Mouse (Mus musculus): ENCODE results near the gene Uox. TPM values are rescaled to one million over a fixed set of nuclear protein-coding genes. Genes with fewer than 3 reads are reported as not detected.

Uox gene
- polyA plus RNA-seq, 1 experiment from 2014 or later, result 121 TPM

- no peak overlapping the region for H3K4me2 ChIP-seq (ENCODE audit: low read depth, low read length)
- no peak overlapping the region for H3K9ac ChIP-seq (ENCODE audit: low read depth, low read length)
- H3K27me3 ChIP-seq (ENCODE audit: control insufficient read depth, insufficient read depth, low read depth, low read length), result no peaks in the 10 kb centered on the region
- no peaks in the 10 kb centered on the region for H3K9me3 ChIP-seq (replicated peaks; ENCODE audit: control insufficient read depth, low read length)
- no peaks in the 10 kb centered on the region for H3K4me1 ChIP-seq (ENCODE audit: control insufficient read depth, low read depth, low read length)
- ATAC-seq (ENCODE audit: low read depth), result no peak
- no peaks in the 10 kb centered on the region for H3K36me3 ChIP-seq (ENCODE audit: control insufficient read depth, insufficient read depth)
- H3K4me3 ChIP-seq (ENCODE audit: low read depth, low read length), result no peak overlapping the region
- 60% methylated on average over 10 of the region's 10 CpGs for WGBS (ENCODE audit: insufficient replicate concordance)
- no peak overlapping the region for H3K27ac ChIP-seq (ENCODE audit: low read length)
These were observed 40.1 kb downstream of the Uox start for GRCm38 (mm10) chr3:146610322-146610721.

- no peaks in the 10 kb centered on the region for H3K4me1 ChIP-seq (ENCODE audit: control insufficient read depth, low read depth, low read length)
- WGBS (ENCODE audit: insufficient replicate concordance), result 66% methylated on average over 4 of the region's 4 CpGs
These were observed 41.0 kb downstream of the Uox start for GRCm38 (mm10) chr3:146611261-146611660.

GRCm38 (mm10) chr3:146611821-146612220, 41.6 kb downstream of the Uox start:
- Histone ChIP-seq H3K4me1 (ENCODE audit: control insufficient read depth, low read depth, low read length) (no peaks in the 10 kb centered on the region), H3K4me2 (ENCODE audit: low read depth, low read length) (no peak overlapping the region), H3K9ac (ENCODE audit: low read depth, low read length) (no peak overlapping the region), H3K4me3 (ENCODE audit: low read depth, low read length) (no peak overlapping the region), H3K27me3 (ENCODE audit: control insufficient read depth, insufficient read depth, low read depth, low read length) (no peaks in the 10 kb centered on the region), H3K27ac (ENCODE audit: low read length) (no peak overlapping the region), H3K9me3 (replicated peaks; ENCODE audit: control insufficient read depth, low read length) (no peaks in the 10 kb centered on the region), H3K36me3 (ENCODE audit: control insufficient read depth, insufficient read depth) (no peaks in the 10 kb centered on the region)
- WGBS (ENCODE audit: insufficient replicate concordance), result 63% methylated on average over 4 of the region's 4 CpGs
- no peak for ATAC-seq (ENCODE audit: low read depth)

More at GRCm38 (mm10) chr3:146611261-146611660, 41.0 kb downstream of the Uox start:
- Histone ChIP-seq H3K9ac (ENCODE audit: low read depth, low read length) (no peak overlapping the region), H3K27ac (ENCODE audit: low read length) (no peak overlapping the region), H3K9me3 (replicated peaks; ENCODE audit: control insufficient read depth, low read length) (no peaks in the 10 kb centered on the region), H3K36me3 (ENCODE audit: control insufficient read depth, insufficient read depth) (no peaks in the 10 kb centered on the region), H3K4me3 (ENCODE audit: low read depth, low read length) (no peak overlapping the region), H3K4me2 (ENCODE audit: low read depth, low read length) (no peak overlapping the region), H3K27me3 (ENCODE audit: control insufficient read depth, insufficient read depth, low read depth, low read length) (no peaks in the 10 kb centered on the region)
- ATAC-seq (ENCODE audit: low read depth), result no peak

- H3K27ac ChIP-seq (ENCODE audit: low read length), result no peak within 1 kb of the TSS
- no peaks in the 10 kb centered on the region for H3K36me3 ChIP-seq (ENCODE audit: control insufficient read depth, insufficient read depth)
- H3K9ac ChIP-seq (ENCODE audit: low read depth, low read length), result no peak within 1 kb of the TSS
- H3K9me3 ChIP-seq (replicated peaks; ENCODE audit: control insufficient read depth, low read length), result no peaks in the 10 kb centered on the region
- H3K4me2 ChIP-seq (ENCODE audit: low read depth, low read length), result no peak within 1 kb of the TSS
- H3K27me3 ChIP-seq (ENCODE audit: control insufficient read depth, insufficient read depth, low read depth, low read length), result no peaks in the 10 kb centered on the region
- H3K4me3 ChIP-seq (ENCODE audit: low read depth, low read length), result no peak within 1 kb of the TSS
- peaks cover 9% of the 10 kb centered on the region for H3K4me1 ChIP-seq (ENCODE audit: control insufficient read depth, low read depth, low read length)
- ATAC-seq (ENCODE audit: low read depth), result no peak
- WGBS (ENCODE audit: insufficient replicate concordance), result 53% methylated on average over 4 of the region's 4 CpGs
These were observed 45.3 kb downstream of the Uox start, which contains the start of gene Dnase2b for GRCm38 (mm10) chr3:146615496-146615895. TSS of gene Dnase2b (minus strand) at chr3:146615596.

GRCm38 (mm10) chr3:146616533-146617283, 46.5 kb downstream of the Uox start:
- 57% methylated on average over 5 of the region's 5 CpGs for WGBS (ENCODE audit: insufficient replicate concordance)
- ATAC-seq (ENCODE audit: low read depth), result 0 out of 2 replicates have a peak, but pooled peaks have one; percentile 16
- no peak overlapping the region for H3K9ac ChIP-seq (ENCODE audit: low read depth, low read length)

GRCm38 (mm10) chr3:146617946-146618345, 47.7 kb downstream of the Uox start:
- H3K4me3 ChIP-seq (ENCODE audit: low read depth, low read length), result no peak overlapping the region
- peak; percentile 35; the same call in 1 of the 2 replicates for ATAC-seq (ENCODE audit: low read depth)
- H3K4me2 ChIP-seq (ENCODE audit: low read depth, low read length), result no peak overlapping the region
- H3K27me3 ChIP-seq (ENCODE audit: control insufficient read depth, insufficient read depth, low read depth, low read length), result no peaks in the 10 kb centered on the region
- H3K27ac ChIP-seq (ENCODE audit: low read length), result no peak overlapping the region
- H3K9ac ChIP-seq (ENCODE audit: low read depth, low read length), result no peak overlapping the region
- no peaks in the 10 kb centered on the region for H3K36me3 ChIP-seq (ENCODE audit: control insufficient read depth, insufficient read depth)
- H3K4me1 ChIP-seq (ENCODE audit: control insufficient read depth, low read depth, low read length), result peaks cover 9% of the 10 kb centered on the region
- H3K9me3 ChIP-seq (replicated peaks; ENCODE audit: control insufficient read depth, low read length), result no peaks in the 10 kb centered on the region

More at GRCm38 (mm10) chr3:146616533-146617283, 46.5 kb downstream of the Uox start:
- H3K4me2 ChIP-seq (ENCODE audit: low read depth, low read length), result no peak overlapping the region
- no peak overlapping the region for H3K4me3 ChIP-seq (ENCODE audit: low read depth, low read length)
- peaks cover 9% of the 10 kb centered on the region for H3K4me1 ChIP-seq (ENCODE audit: control insufficient read depth, low read depth, low read length)
- H3K36me3 ChIP-seq (ENCODE audit: control insufficient read depth, insufficient read depth), result no peaks in the 10 kb centered on the region
- H3K27ac ChIP-seq (ENCODE audit: low read length), result no peak overlapping the region
- no peaks in the 10 kb centered on the region for H3K27me3 ChIP-seq (ENCODE audit: control insufficient read depth, insufficient read depth, low read depth, low read length)
- no peaks in the 10 kb centered on the region for H3K9me3 ChIP-seq (replicated peaks; ENCODE audit: control insufficient read depth, low read length)

GRCm38 (mm10) chr3:146618357-146618756, 48.1 kb downstream of the Uox start:
- H3K9me3 ChIP-seq (replicated peaks; ENCODE audit: control insufficient read depth, low read length), result no peaks in the 10 kb centered on the region
- no peak overlapping the region for H3K9ac ChIP-seq (ENCODE audit: low read depth, low read length)
- no peak overlapping the region for H3K4me2 ChIP-seq (ENCODE audit: low read depth, low read length)
- ATAC-seq (ENCODE audit: low read depth), result peak; percentile 68; the same call in 1 of the 2 replicates
- H3K4me3 ChIP-seq (ENCODE audit: low read depth, low read length), result no peak overlapping the region
- peaks cover 9% of the 10 kb centered on the region for H3K4me1 ChIP-seq (ENCODE audit: control insufficient read depth, low read depth, low read length)
- 17% methylated on average over 4 of the region's 4 CpGs for WGBS (ENCODE audit: insufficient replicate concordance)
- H3K27ac ChIP-seq (ENCODE audit: low read length), result no peak overlapping the region
- H3K36me3 ChIP-seq (ENCODE audit: control insufficient read depth, insufficient read depth), result no peaks in the 10 kb centered on the region
- H3K27me3 ChIP-seq (ENCODE audit: control insufficient read depth, insufficient read depth, low read depth, low read length), result no peaks in the 10 kb centered on the region

- H3K4me3 ChIP-seq (ENCODE audit: low read depth, low read length), result no peak overlapping the region
- WGBS (ENCODE audit: insufficient replicate concordance), result 73% methylated on average over 10 of the region's 10 CpGs
- H3K36me3 ChIP-seq (ENCODE audit: control insufficient read depth, insufficient read depth), result no peaks in the 10 kb centered on the region
- ATAC-seq (ENCODE audit: low read depth), result no peak
- H3K9ac ChIP-seq (ENCODE audit: low read depth, low read length), result no peak overlapping the region
- H3K4me1 ChIP-seq (ENCODE audit: control insufficient read depth, low read depth, low read length), result peaks cover 9% of the 10 kb centered on the region
- H3K4me2 ChIP-seq (ENCODE audit: low read depth, low read length), result no peak overlapping the region
- no peak overlapping the region for H3K27ac ChIP-seq (ENCODE audit: low read length)
- no peaks in the 10 kb centered on the region for H3K27me3 ChIP-seq (ENCODE audit: control insufficient read depth, insufficient read depth, low read depth, low read length)
- H3K9me3 ChIP-seq (replicated peaks; ENCODE audit: control insufficient read depth, low read length), result no peaks in the 10 kb centered on the region
These were observed 49.9 kb downstream of the Uox start for GRCm38 (mm10) chr3:146620101-146620500.

- Histone ChIP-seq H3K36me3 (ENCODE audit: control insufficient read depth, insufficient read depth) (no peaks in the 10 kb centered on the region), H3K4me3 (ENCODE audit: low read depth, low read length) (no peak overlapping the region), H3K4me1 (ENCODE audit: control insufficient read depth, low read depth, low read length) (peaks cover 9% of the 10 kb centered on the region), H3K4me2 (ENCODE audit: low read depth, low read length) (no peak overlapping the region), H3K9me3 (replicated peaks; ENCODE audit: control insufficient read depth, low read length) (no peaks in the 10 kb centered on the region), H3K27ac (ENCODE audit: low read length) (no peak overlapping the region), H3K27me3 (ENCODE audit: control insufficient read depth, insufficient read depth, low read depth, low read length) (no peaks in the 10 kb centered on the region), H3K9ac (ENCODE audit: low read depth, low read length) (no peak overlapping the region)
- WGBS (ENCODE audit: insufficient replicate concordance), result 64% methylated on average over 14 of the region's 14 CpGs
- ATAC-seq (ENCODE audit: low read depth), result no peak
These were observed 50.5 kb downstream of the Uox start for GRCm38 (mm10) chr3:146620555-146621249.

Measured in liver, embryonic 16.5 days (tissue).